Mouse (Mus musculus) right cerebral cortex, postnatal 10 days (tissue): ENCODE measurements at regions not wholly inside any gene's neighbourhood (a gene's known extent, or its start where the extent isn't known, plus 50 kb on each side); places are given as distances from the start of the nearest gene placed in this dataset.
A peak's percentile ranks its signal among the peaks of the same experiment; 100 is the strongest.
"Not testable (repeated sequence)": the region's sequence is repeated elsewhere in the genome, so short reads cannot be mapped to it uniquely, and the experiment has no call there.

Experiments used
- DNase-seq, 2 experiments: peaks; one replicate each; pipeline ENCODE4 v3.0.0; 2021; ENCODE audit warnings: low spot score in 2 of 2

- DNase-seq, result no peak
These were observed 244.0 kb upstream of the Tusc1 start for GRCm38 (mm10) chr4:93579343-93579742.

GRCm38 (mm10) chr4:93567487-93568259, 232.4 kb upstream of the Tusc1 start:
- DNase-seq, result no peak

GRCm38 (mm10) chr4:93555787-93556760, 220.8 kb upstream of the Tusc1 start:
- DNase-seq, result no peak

GRCm38 (mm10) chr4:93555181-93555580, 219.9 kb upstream of the Tusc1 start:
- not testable (repeated sequence) for DNase-seq

GRCm38 (mm10) chr4:93552489-93553160, 217.3 kb upstream of the Tusc1 start:
- no peak for DNase-seq

GRCm38 (mm10) chr4:93551086-93551485, 215.8 kb upstream of the Tusc1 start:
- peak; percentile 85 to 89 for DNase-seq

- DNase-seq, result no peak
These were observed 205.3 kb upstream of the Tusc1 start for GRCm38 (mm10) chr4:93540588-93540987.

- DNase-seq, result no peak
These were observed 192.1 kb upstream of the Tusc1 start for GRCm38 (mm10) chr4:93527382-93527781.

- DNase-seq, result no peak
These were observed 185.3 kb upstream of the Tusc1 start for GRCm38 (mm10) chr4:93520454-93521100.

GRCm38 (mm10) chr4:93518925-93519324, 183.6 kb upstream of the Tusc1 start:
- DNase-seq, result no peak

- no peak for DNase-seq
These were observed 175.5 kb upstream of the Tusc1 start for GRCm38 (mm10) chr4:93510771-93511170.

- DNase-seq, result no peak
These were observed 161.6 kb upstream of the Tusc1 start for GRCm38 (mm10) chr4:93496871-93497270.

GRCm38 (mm10) chr4:93494319-93494718, 159.0 kb upstream of the Tusc1 start:
- DNase-seq, result no peak

- DNase-seq, result no peak
These were observed 158.6 kb upstream of the Tusc1 start for GRCm38 (mm10) chr4:93493905-93494304.

- no peak for DNase-seq
These were observed 158.0 kb upstream of the Tusc1 start for GRCm38 (mm10) chr4:93493326-93493725.

- DNase-seq, result no peak
These were observed 153.3 kb upstream of the Tusc1 start for GRCm38 (mm10) chr4:93488570-93488969.

- DNase-seq, result no peak
These were observed 151.1 kb upstream of the Tusc1 start for GRCm38 (mm10) chr4:93486455-93486854.

GRCm38 (mm10) chr4:93481247-93481646, 145.9 kb upstream of the Tusc1 start:
- DNase-seq, result no peak

GRCm38 (mm10) chr4:93477189-93477767, 142.0 kb upstream of the Tusc1 start:
- no peak for DNase-seq

GRCm38 (mm10) chr4:93467998-93468397, 132.7 kb upstream of the Tusc1 start:
- no peak for DNase-seq

- DNase-seq, result no peak
These were observed 132.1 kb upstream of the Tusc1 start for GRCm38 (mm10) chr4:93467424-93467823.
